Mouse (Mus musculus) hindbrain, postnatal 0 days (tissue): ENCODE data around the gene Slc25a26. TPM values are rescaled to one million over a fixed set of nuclear protein-coding genes. Genes with fewer than 3 reads are reported as not detected.

ENCODE experiments used
- ATAC-seq: fragments of 200-750 bp; cut with Nextera tagmentation; 2 replicates; pipeline ENCODE4 v1.8.0; 2017; ENCODE audit warnings: mild to moderate bottlenecking, moderate TSS enrichment, moderate library complexity
- DNase-seq: peaks from one replicate; pipeline ENCODE4 v3.0.0-alpha.2; 2015; ENCODE audit warnings: low spot score
- H3K27ac ChIP-seq: fragments of 300-500 bp; sonication (generic); 2 replicates; pipeline ENCODE4 v1.5.1; 2014; ENCODE audit warnings: mild to moderate bottlenecking
- H3K27me3 ChIP-seq: fragments of 300-500 bp; sonication (generic); 2 replicates; pipeline ENCODE4 v1.6.1; 2014; ENCODE audit warnings: low read length, mixed read lengths; ENCODE audit not compliant: insufficient read depth
- H3K36me3 ChIP-seq: fragments of 300-500 bp; sonication (generic); 2 replicates; pipeline ENCODE4 v1.6.1; 2014; ENCODE audit warnings: low read length, mixed read lengths; ENCODE audit not compliant: insufficient read depth
- H3K4me1 ChIP-seq: fragments of 300-500 bp; sonication (generic); 2 replicates; pipeline ENCODE4 v1.6.1; 2014; ENCODE audit warnings: antibody characterized with exemption, low read length, mixed read lengths; ENCODE audit not compliant: insufficient read depth
- H3K4me2 ChIP-seq: fragments of 300-500 bp; sonication (generic); 2 replicates; pipeline ENCODE4 v1.6.1; 2014; ENCODE audit warnings: low read depth, mild to moderate bottlenecking, low read length, moderate library complexity, mixed read lengths
- H3K4me3 ChIP-seq: fragments of 300-500 bp; sonication (generic); 2 replicates; pipeline ENCODE4 v1.5.1; 2014; ENCODE audit warnings: low read length
- H3K9ac ChIP-seq: fragments of 300-500 bp; sonication (generic); replicated peaks from 2 replicates; pipeline ENCODE4 v1.6.1; 2014; ENCODE audit warnings: mild to moderate bottlenecking, low read length, moderate library complexity, mixed read lengths
- H3K9me3 ChIP-seq: fragments of 300-500 bp; sonication (generic); 2 replicates; pipeline ENCODE4 v1.6.1; 2016; ENCODE audit warnings: low read length, mixed read lengths
- CTCF ChIP-seq: IDR thresholded peaks from 2 replicates; pipeline ENCODE4 v1.5.1; 2016; ENCODE audit warnings: antibody characterized with exemption, control low read depth, low read depth
- WGBS: fragments of 180-500 bp; shearing (Covaris S2); extraction: QIAGEN DNeasy Blood & Tissue Kit; methylation state at CpG from one replicate; pipeline ENCODE4 v1.1.7; 2014; 5-methylcytosine and 5-hydroxymethylcytosine counted together
- polyA plus RNA-seq: library from polyadenylated mRNA; unstranded; fragments of >200 nt; fragmentation: Nextera tagmentation; extraction: Ambion mirVana; gene quantifications from 2 replicates; pipeline ENCODE4 v1.2.1, GENCODE M21; 2015
- total RNA-seq: library from RNA; depleted of rRNA; stranded (reverse); fragments of >200 nt; gene quantifications from 2 replicates; pipeline ENCODE4 v1.2.3, GENCODE M21; 2014

Gene Slc25a26
- total and polyA plus RNA-seq, 2 experiments from 2014 or later, result 4.1 to 10.2 TPM

- peak; percentile 17; the same call in 1 of the 2 replicates for TF ChIP-seq CTCF
- DNase-seq, result no peak
- 58% methylated on average over 10 of the region's 10 CpGs for WGBS
These were observed 96.8 kb downstream of the Slc25a26 start for GRCm38 (mm10) chr6:94596761-94597485.

GRCm38 (mm10) chr6:94598421-94598820 lies 98.3 kb downstream of the Slc25a26 start:
- Histone ChIP-seq H3K9me3 (no peaks in the 10 kb centered on the region), H3K9ac (no peak overlapping the region), H3K4me2 (no peak overlapping the region), H3K36me3 (no peaks in the 10 kb centered on the region), H3K4me1 (no peaks in the 10 kb centered on the region), H3K27me3 (no peaks in the 10 kb centered on the region), H3K27ac (no peak overlapping the region), H3K4me3 (no peak overlapping the region)
- no peak for DNase-seq
- 72% methylated on average over 12 of the region's 12 CpGs for WGBS
- no peak for ATAC-seq
- TF ChIP-seq CTCF, result no peak

More at GRCm38 (mm10) chr6:94596761-94597485, 96.8 kb downstream of the Slc25a26 start:
- ATAC-seq, result no peak
- Histone ChIP-seq H3K4me2 (no peak overlapping the region), H3K27ac (no peak overlapping the region), H3K36me3 (no peaks in the 10 kb centered on the region), H3K9ac (no peak overlapping the region), H3K4me1 (no peaks in the 10 kb centered on the region), H3K9me3 (no peaks in the 10 kb centered on the region), H3K4me3 (no peak overlapping the region), H3K27me3 (no peaks in the 10 kb centered on the region)

- WGBS, result 88% methylated on average over 13 of the region's 13 CpGs
- DNase-seq (no peak), ATAC-seq (no peak)
- H3K36me3 ChIP-seq, result no peaks in the 10 kb centered on the region
- no peaks in the 10 kb centered on the region for H3K4me1 ChIP-seq
- H3K9ac ChIP-seq, result no peak overlapping the region
- no peaks in the 10 kb centered on the region for H3K9me3 ChIP-seq
- H3K4me3 ChIP-seq, result no peak overlapping the region
- H3K4me2 ChIP-seq, result no peak overlapping the region
- H3K27ac ChIP-seq, result no peak overlapping the region
- H3K27me3 ChIP-seq, result no peaks in the 10 kb centered on the region
- no peak for TF ChIP-seq CTCF
These were observed 98.9 kb downstream of the Slc25a26 start for GRCm38 (mm10) chr6:94599016-94599415.

DNA sequence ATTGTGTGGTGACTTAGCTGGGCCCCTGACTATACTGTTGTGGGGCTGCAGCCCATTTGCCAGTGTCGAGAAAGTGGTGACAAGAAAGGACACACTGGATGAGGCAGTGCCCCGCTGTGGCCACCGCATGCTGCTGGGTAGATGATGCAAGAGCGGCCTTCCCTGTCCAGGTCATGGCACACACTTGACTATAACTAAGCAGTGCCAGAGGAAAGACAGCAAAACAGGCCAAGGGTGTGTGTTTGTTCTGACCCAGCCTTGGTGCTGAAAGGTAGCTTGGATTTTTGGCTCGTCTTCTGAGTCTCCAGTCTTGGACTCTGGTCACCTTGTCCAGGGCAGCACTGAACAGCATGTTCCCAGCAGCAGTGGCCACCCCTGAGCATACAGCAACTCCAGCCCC lies 101.0 kb downstream of the Slc25a26 start:
- Histone ChIP-seq H3K9ac (no peak overlapping the region), H3K4me2 (no peak overlapping the region), H3K9me3 (no peaks in the 10 kb centered on the region), H3K27me3 (no peaks in the 10 kb centered on the region), H3K4me1 (no peaks in the 10 kb centered on the region), H3K4me3 (no peak overlapping the region), H3K36me3 (peaks cover 11% of the 10 kb centered on the region), H3K27ac (0 out of 2 replicates have a peak overlapping the region, but pooled peaks have one; percentile 2)
- 0 out of 2 replicates have a peak, but pooled peaks have one; percentile 15 for TF ChIP-seq CTCF
- DNase-seq (no peak), ATAC-seq (peak; percentile 25; the same call in 1 of the 2 replicates)
- 68% methylated on average over 5 of the region's 5 CpGs for WGBS

DNA sequence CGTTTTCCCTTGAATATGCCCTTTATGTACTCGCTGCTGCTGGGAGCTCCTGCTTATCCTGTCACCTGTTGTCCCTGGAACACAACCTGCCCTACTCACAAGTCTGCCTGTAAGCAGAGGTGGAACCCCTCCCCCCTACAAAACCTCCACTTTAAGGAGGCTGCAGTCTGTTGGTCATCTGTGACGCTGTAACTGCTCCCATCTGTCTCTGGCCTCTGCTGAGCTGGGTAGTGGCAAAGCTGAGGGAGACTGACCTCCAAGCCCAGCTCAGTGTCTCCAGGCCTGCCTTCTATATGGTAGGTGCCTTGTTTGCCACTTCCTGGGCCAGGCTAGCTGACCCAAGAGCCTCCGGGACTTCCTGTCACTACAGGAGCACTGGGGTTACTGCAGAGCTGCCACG lies 101.7 kb downstream of the Slc25a26 start:
- Histone ChIP-seq H3K9me3 (no peaks in the 10 kb centered on the region), H3K4me2 (no peak overlapping the region), H3K36me3 (peaks cover 12% of the 10 kb centered on the region), H3K27me3 (no peaks in the 10 kb centered on the region), H3K9ac (no peak overlapping the region), H3K27ac (0 out of 2 replicates have a peak overlapping the region, but pooled peaks have one; percentile 2), H3K4me3 (no peak overlapping the region), H3K4me1 (no peaks in the 10 kb centered on the region)
- ATAC-seq (no peak), DNase-seq (no peak)
- no peak for TF ChIP-seq CTCF
- 76% methylated on average over 5 of the region's 5 CpGs for WGBS

- Histone ChIP-seq H3K36me3 (peaks cover 24% of the 10 kb centered on the region), H3K9me3 (no peaks in the 10 kb centered on the region)
These were observed 103.9 kb downstream of the Slc25a26 start for GRCm38 (mm10) chr6:94604072-94604471.

DNA sequence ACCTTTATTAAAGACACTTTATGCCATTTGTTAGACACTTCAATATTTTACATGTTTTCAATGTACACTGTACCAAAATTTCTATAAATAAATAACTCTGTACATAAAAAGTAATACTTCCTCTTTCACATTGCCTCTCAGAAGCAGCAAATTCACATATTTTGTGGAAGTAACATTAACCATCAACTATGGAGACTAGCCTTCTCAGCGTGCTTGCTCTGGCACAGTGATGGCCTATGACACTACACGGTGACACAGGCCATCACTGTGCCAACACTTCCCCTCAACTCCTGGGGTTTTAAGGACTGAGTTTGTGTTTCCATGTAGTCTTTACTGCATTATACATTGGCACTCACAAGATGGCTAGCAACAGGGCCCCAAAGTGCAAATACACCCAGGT lies 104.4 kb downstream of the Slc25a26 start:
- no peak overlapping the region for H3K9ac ChIP-seq
- H3K4me1 ChIP-seq, result no peaks in the 10 kb centered on the region
- DNase-seq (no peak), ATAC-seq (no peak)
- no peak for TF ChIP-seq CTCF
- 62% methylated on average over 2 of the region's 2 CpGs for WGBS
- no peak overlapping the region for H3K4me3 ChIP-seq
- H3K9me3 ChIP-seq, result no peaks in the 10 kb centered on the region
- no peak overlapping the region for H3K27ac ChIP-seq
- H3K4me2 ChIP-seq, result no peak overlapping the region
- no peaks in the 10 kb centered on the region for H3K27me3 ChIP-seq
- peaks cover 29% of the 10 kb centered on the region for H3K36me3 ChIP-seq

More at GRCm38 (mm10) chr6:94604072-94604471, 103.9 kb downstream of the Slc25a26 start:
- Histone ChIP-seq H3K4me2 (no peak overlapping the region), H3K4me3 (no peak overlapping the region), H3K27me3 (no peaks in the 10 kb centered on the region), H3K4me1 (no peaks in the 10 kb centered on the region), H3K9ac (no peak overlapping the region), H3K27ac (no peak overlapping the region)
- no peak for ATAC-seq
- TF ChIP-seq CTCF, result no peak
- 29% methylated on average over 3 of the region's 3 CpGs for WGBS
- no peak for DNase-seq
